Mouse (Mus musculus) central nervous system, embryonic 14 days (tissue): ENCODE measurements around the gene Il18bp. TPM values are rescaled to one million over a fixed set of nuclear protein-coding genes. Genes with fewer than 3 reads are reported as not detected.

Experiments
- polyA plus RNA-seq: library from polyadenylated mRNA; depleted of rRNA; stranded (reverse); fragments of >200 nt; gene quantifications from 2 replicates; pipeline ENCODE4 v1.2.3, GENCODE M21; 2012; rRNA removed

Gene Il18bp
- polyA plus RNA-seq, result 17.8 and 19.2 TPM in 2 replicates

GRCm38 (mm10) chr7:102018590-102018989, at the start of gene Il18bp:
Il18bp (minus strand) TSS chr7:102018690.

DNA sequence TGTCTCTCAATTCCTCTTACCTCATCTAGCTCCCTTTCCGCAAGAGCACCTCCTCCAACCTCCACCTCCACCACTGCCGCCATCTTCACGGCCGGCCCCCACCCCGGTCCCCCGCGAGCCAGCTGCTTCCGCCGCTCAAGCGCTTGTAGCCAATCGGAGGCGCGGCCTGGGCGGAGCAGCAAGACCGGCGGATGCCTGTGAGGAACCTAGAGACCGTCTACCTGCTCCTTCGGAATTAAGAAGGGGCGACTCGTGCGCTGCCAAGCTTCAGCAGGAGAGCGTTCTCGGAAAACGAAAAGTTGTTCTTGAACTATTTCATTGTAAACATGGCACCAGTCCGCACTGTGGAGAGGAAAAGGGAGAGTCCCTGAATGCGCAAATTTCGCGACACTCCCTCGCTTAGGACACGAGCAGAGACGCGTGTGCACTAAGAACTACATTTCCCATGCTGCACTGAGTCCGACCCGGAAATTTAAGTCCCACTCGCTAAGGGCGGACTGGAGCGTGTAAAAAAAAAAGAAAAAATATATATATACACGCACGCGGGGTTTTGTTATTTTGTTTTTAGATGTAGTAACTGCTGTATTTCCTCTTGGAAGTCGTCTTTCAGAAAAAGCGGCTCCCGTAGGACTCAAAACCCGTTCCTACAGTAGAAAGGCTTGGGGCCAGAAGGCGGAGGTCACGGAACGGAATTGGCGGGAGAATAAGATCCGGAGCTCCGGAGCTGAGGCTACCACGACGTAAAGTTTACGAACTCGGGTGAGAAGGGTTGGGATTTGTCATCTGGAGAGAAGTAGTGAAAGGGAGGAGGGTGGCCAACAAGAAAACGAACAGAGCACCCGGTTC, 46.8 kb upstream of the Il18bp start, which contains the start of the genes Rnf121, Xndc1 and Xntrpc:
Rnf121 (minus strand) TSS at position 424 of the 846 bp plus-strand sequence.
Xndc1 (plus strand) TSS at position 466 of the 846 bp plus-strand sequence.
Xntrpc (plus strand) TSS at position 668 of the 846 bp plus-strand sequence.

Other genes starting within 250 kb of the Il18bp start
- 0.79 and 3.1 TPM in 2 replicates for gene Phox2a, start 200.4 kb downstream of the Il18bp start, polyA plus RNA-seq
- gene Inppl1, start 180.5 kb downstream of the Il18bp start, polyA plus RNA-seq, result 36.5 and 44.2 TPM in 2 replicates
- 4.2 and 4.7 TPM in 2 replicates for gene Folr2, start 161.5 kb downstream of the Il18bp start, polyA plus RNA-seq
- gene Anapc15, start 155.0 kb downstream of the Il18bp start, polyA plus RNA-seq, result 101 and 125 TPM in 2 replicates
- gene Folr1, start 147.9 kb downstream of the Il18bp start, polyA plus RNA-seq, result 15.2 and 17.3 TPM in 2 replicates
- 167 and 175 TPM in 2 replicates for gene Lamtor1, start 112.8 kb downstream of the Il18bp start, polyA plus RNA-seq
- gene Tomt, start 112.3 kb downstream of the Il18bp start, polyA plus RNA-seq, result 0.22 and 0.29 TPM in 2 replicates
- 9.4 and 12.1 TPM in 2 replicates for gene Lrrc51, start 84.8 kb downstream of the Il18bp start, polyA plus RNA-seq
- gene Numa1, start 84.6 kb downstream of the Il18bp start, polyA plus RNA-seq, result 84.8 and 87.9 TPM in 2 replicates
- gene Rnf121, start 46.8 kb upstream of the Il18bp start, polyA plus RNA-seq, result 84.0 and 84.5 TPM in 2 replicates
- gene Xndc1, start 46.8 kb upstream of the Il18bp start, polyA plus RNA-seq, result 57.8 and 59.0 TPM in 2 replicates
- gene Xntrpc, start 47.0 kb upstream of the Il18bp start, polyA plus RNA-seq, result 7.0 and 7.4 TPM in 2 replicates
- 3.5 and 3.9 TPM in 2 replicates for gene Trpc2, start 64.4 kb upstream of the Il18bp start, polyA plus RNA-seq
- 0.43 and 2.9 TPM in 2 replicates for gene Art1, start 83.1 kb upstream of the Il18bp start, polyA plus RNA-seq
- 0.63 and 0.76 TPM in 2 replicates for gene Art5, start 90.8 kb upstream of the Il18bp start, polyA plus RNA-seq
- gene Chrna10, start 98.1 kb upstream of the Il18bp start, polyA plus RNA-seq, result 0.03 and 0.05 TPM in 2 replicates
- gene Nup98, start 191.5 kb upstream of the Il18bp start, polyA plus RNA-seq, result 21.1 and 22.0 TPM in 2 replicates
- gene Pgap2, start 191.5 kb upstream of the Il18bp start, polyA plus RNA-seq, result 46.1 and 46.4 TPM in 2 replicates
- 12.7 and 19.3 TPM in 2 replicates for gene Rhog, start 237.4 kb upstream of the Il18bp start, polyA plus RNA-seq
- 16.5 and 23.0 TPM in 2 replicates for gene Stim1, start 249.1 kb upstream of the Il18bp start, polyA plus RNA-seq